Mouse (Mus musculus) cerebellum, adult 11-12 months (tissue): ENCODE measurements around the gene Filip1l.

Source experiments
- DNase-seq: peaks from one replicate; pipeline ENCODE4 v3.0.0; 2022

Gene Filip1l

GRCm38 (mm10) chr16:57399566-57399965 lies 46.7 kb downstream of the Filip1l start:
- no peak for DNase-seq

GRCm38 (mm10) chr16:57401702-57402101 lies 48.8 kb downstream of the Filip1l start:
- DNase-seq, result no peak

- no peak for DNase-seq
Observed at GRCm38 (mm10) chr16:57402910-57403309, 50.0 kb downstream of the Filip1l start.

- DNase-seq, result no peak
Observed at GRCm38 (mm10) chr16:57403825-57404224, 50.9 kb downstream of the Filip1l start.

GRCm38 (mm10) chr16:57412766-57413165 lies 59.9 kb downstream of the Filip1l start:
- no peak for DNase-seq

GRCm38 (mm10) chr16:57416049-57416448 lies 63.2 kb downstream of the Filip1l start:
- DNase-seq, result no peak

GRCm38 (mm10) chr16:57417017-57417416 lies 64.1 kb downstream of the Filip1l start:
- no peak for DNase-seq

- no peak for DNase-seq
Observed at GRCm38 (mm10) chr16:57417955-57418354, 65.1 kb downstream of the Filip1l start.

- DNase-seq, result no peak
Observed at GRCm38 (mm10) chr16:57419332-57419731, 66.4 kb downstream of the Filip1l start.

- no peak for DNase-seq
Observed at GRCm38 (mm10) chr16:57419881-57420280, 67.0 kb downstream of the Filip1l start.

GRCm38 (mm10) chr16:57420773-57421556 lies 68.1 kb downstream of the Filip1l start:
- DNase-seq, result no peak

GRCm38 (mm10) chr16:57421680-57422417 lies 69.0 kb downstream of the Filip1l start:
- DNase-seq, result no peak

- DNase-seq, result no peak
Observed at GRCm38 (mm10) chr16:57423001-57423800, 70.3 kb downstream of the Filip1l start.

GRCm38 (mm10) chr16:57426680-57427079 lies 73.8 kb downstream of the Filip1l start:
- no peak for DNase-seq

GRCm38 (mm10) chr16:57427516-57428285 lies 74.8 kb downstream of the Filip1l start:
- DNase-seq, result no peak

GRCm38 (mm10) chr16:57428977-57429376 lies 76.1 kb downstream of the Filip1l start:
- DNase-seq, result no peak

- no peak for DNase-seq
Observed at GRCm38 (mm10) chr16:57431294-57431693, 78.4 kb downstream of the Filip1l start.

- DNase-seq, result no peak
Observed at GRCm38 (mm10) chr16:57433173-57433572, 80.3 kb downstream of the Filip1l start.

- DNase-seq, result no peak
Observed at GRCm38 (mm10) chr16:57433671-57434070, 80.8 kb downstream of the Filip1l start.

GRCm38 (mm10) chr16:57434640-57435039 lies 81.7 kb downstream of the Filip1l start:
- no peak for DNase-seq

GRCm38 (mm10) chr16:57437523-57438287 lies 84.8 kb downstream of the Filip1l start:
- DNase-seq, result no peak

GRCm38 (mm10) chr16:57438288-57438685 lies 85.4 kb downstream of the Filip1l start:
- no peak for DNase-seq
